Mouse (Mus musculus): ENCODE measurements around the gene Gm16181.
"Not testable (repeated sequence)": the region's sequence is repeated elsewhere in the genome, so short reads cannot be mapped to it uniquely, and the experiment has no call there.

Gene Gm16181

DNA sequence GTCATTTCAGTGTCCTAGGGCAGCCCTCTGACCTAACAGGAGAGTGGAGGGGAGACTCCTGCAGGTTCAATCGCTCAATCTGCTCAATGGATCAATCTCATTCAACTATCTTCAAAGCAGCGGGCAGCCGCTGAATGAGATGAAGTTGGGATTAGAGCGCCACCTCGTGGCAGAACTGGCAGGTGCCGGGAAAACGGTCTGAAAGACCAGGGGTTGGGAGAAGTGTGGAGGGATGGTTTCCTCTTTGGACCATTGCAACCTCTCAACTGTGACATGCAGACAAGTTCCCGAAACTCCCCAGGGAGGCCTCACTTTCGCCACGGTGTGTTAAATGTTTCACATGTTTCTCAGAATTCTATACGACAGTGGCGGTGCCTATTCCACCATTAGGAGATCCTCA is 11.4 kb downstream of the Gm16181 start:
- peak; percentile 81 for DNase-seq (ENCODE audit: low spot score)

DNA sequence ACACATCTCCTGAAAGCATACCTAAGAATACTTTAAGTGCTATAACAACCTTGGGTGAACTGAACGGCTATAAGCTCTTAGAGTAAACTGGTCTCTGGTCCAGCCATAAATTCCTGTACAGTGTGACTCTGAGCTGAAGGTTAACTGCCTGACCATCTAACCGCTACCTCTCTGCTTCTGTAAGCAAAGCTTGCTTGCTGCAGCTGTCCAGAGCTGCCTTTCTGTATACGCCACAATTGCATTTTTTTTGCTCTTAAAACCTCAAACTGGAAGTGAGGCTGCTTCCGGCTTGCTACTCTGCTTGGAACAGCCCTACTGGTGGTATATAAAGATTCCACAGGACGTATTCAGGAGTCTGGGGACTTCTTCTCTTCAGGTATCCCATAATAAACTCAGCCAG is 12.0 kb downstream of the Gm16181 start:
- peak; percentile 72 for DNase-seq (ENCODE audit: low spot score)

DNA sequence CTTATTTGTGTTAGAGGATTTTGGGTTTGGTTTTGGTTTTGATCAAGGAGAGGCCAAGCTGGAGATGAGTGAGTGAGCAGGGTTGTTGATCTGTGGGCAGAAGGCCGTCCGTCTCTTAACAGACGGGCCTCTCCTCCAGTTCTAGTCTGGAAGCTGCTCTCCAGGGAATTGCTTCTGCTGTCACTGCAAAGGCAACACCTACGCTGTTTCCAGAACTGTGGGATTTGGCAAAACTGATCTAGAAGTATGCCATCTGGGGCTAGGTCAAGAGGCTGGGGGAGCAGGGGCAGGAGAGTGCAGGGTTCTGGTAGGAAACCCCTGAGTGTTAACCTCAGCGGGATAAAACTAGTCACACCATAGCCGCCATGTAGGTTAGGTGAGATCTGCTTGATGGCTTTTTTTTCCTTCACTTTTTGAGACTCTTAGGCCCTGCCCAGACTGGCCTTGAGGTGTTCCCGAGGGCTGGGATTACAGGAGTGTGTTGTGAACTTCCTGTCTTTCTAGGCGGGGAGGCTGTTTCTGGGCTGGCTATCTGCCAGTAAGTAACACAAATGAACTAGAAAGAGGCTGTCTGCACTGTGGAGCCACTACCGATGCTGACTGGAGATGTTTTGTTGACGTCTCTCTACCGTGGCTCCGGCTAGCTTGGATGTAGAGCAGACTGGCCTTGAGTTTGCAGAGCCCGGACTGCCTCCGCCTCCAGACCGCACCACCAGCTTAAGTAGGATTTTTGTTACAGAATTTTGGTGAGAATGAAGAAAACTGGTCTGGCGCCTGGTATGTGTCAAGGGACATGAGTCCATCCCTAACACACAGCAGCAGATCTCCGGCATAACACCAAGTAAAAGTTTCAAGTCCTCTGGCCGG is 12.7 kb downstream of the Gm16181 start, which contains the start of gene Atp6v1g2:
TSS of gene Atp6v1g2 (plus strand) at position 547 of the 867 bp plus-strand sequence.
- no peak for DNase-seq (ENCODE audit: low spot score)

DNA sequence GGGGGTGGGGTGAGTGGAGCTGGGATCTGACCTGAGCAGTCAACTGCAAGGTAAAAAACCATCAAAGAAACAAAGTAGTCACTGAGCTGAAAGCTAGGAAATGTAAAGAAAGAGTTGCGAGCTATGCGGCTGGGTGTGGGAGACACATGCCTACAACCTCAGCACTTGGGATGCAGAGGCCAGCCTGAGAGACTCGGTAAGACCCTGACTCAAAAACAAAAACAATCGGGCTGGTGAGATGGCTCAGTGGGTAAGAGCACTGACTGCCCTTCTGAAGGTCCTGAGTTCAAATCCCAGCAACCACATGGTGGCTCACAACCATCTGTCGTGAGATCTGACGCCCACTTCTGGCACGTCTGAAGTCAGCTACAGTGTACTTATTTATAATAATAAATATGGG is 13.5 kb downstream of the Gm16181 start:
- not testable (repeated sequence) for DNase-seq (ENCODE audit: low spot score)

DNA sequence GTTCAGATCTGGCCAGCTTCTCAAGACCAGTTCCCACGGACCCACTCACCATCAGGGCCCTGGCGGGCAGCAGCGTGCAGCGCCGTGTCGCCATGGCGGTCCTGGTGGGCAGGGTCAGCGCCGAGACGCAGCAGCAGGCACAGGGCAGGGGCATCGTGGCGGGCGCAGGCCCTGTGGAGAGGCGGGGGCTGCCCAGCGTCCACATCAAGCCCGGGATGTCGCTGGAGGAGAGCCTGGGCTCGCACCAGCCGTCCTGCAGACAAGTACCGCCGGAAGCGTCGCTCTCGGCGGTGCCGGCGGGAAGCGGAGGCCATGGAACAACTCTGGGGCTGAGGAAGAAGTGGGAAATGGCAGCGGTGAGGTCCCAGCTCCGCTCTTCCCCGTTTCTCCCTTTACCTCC is 14.3 kb downstream of the Gm16181 start:
- no peak for DNase-seq (ENCODE audit: low spot score)

DNA sequence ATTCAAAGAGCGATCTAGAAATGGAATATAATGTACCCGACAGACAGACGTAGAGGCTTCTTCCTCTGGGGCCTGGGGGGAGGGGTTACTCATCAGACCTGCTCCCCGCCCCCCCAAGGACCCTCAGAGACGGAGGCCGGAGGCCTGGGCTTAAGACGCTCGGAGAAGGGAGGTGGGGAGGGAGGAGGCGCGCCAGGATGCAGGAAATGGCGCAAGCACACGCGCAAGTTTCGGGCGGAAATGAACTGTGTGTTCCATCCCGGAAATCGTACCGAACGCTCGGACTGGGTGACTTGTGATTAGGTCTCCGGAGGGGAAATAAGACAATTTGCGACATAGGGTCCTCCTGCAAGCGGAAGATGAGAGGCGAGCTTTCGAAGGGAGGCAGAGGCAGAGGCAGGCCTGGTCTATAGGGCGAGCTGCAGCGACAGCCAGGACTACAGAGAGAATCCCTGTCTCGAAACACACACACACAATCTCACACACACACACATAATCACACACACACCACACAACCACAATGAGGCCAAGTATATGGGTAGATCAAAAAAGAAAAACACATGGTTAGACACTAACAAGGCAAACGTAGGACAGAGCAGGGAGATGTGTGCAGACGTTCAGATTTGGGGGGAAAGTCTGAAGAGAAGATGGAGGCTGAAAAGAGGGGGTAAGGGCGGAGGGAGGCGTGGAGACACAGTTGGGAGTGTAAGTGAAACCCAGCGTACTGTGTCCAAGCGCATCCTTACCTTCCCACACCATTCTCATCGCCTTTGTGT is 15.2 kb downstream of the Gm16181 start, which contains the start of gene Nfkbil1:
TSS of gene Nfkbil1 (minus strand) at position 179 of the 776 bp plus-strand sequence.
- DNase-seq (ENCODE audit: low spot score), result peak; percentile 87

DNA sequence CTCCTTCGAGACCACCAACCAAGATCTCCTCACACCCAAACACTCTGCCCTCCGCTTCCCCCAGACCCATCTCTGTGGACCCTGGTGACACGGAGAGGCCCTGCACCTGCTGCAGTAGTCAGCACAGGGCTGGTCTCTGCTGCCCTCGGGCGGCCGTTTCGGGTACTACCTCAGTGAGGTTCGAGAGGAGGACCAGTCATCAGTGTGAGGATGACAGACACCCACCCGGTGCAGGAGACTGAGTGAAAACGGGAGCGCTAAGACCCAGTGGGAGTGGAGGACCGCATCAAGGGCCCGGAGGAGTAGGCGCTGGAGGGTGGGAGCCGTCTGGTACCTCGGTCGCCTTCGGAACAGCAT is 15.7 kb downstream of the Gm16181 start:
- DNase-seq (ENCODE audit: low spot score), result peak; percentile 95

DNA sequence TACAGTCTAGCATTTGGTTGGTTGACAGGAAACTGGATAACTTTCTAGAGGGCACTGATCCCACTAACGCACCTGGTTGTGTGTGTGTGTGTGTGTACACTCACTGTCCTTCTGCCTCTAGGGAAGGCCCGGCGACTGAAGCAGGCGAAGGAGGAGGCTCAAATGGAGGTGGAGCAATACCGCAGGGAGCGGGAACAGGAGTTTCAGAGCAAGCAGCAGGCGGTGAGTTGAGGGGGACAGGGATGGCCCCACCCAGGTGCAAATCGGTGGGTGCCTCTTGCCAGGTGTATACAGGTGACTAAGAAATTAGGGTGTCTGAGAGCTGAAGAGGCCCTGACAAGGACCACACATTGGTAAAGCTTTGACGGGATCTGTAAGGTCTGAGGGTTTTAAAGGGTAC is 16.4 kb downstream of the Gm16181 start:
- DNase-seq (ENCODE audit: low spot score), result no peak

DNA sequence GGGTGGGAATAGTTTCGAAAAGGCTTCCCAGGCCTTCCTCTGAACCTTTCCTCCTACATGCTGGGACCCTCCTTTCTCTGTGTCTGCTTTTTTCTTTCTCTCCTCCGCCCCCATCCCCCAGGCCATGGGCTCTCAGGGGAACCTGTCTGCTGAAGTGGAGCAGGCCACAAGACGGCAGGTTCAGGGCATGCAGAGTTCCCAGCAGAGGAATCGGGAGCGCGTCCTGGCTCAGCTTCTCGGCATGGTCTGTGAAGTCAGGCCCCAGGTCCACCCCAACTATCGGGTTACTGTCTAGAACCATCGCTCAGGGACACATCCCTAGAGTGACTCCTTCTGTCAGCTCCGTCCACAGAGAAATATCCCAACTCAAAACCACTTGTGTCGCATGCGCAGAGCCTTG is 16.9 kb downstream of the Gm16181 start:
- DNase-seq (ENCODE audit: low spot score), result no peak

DNA sequence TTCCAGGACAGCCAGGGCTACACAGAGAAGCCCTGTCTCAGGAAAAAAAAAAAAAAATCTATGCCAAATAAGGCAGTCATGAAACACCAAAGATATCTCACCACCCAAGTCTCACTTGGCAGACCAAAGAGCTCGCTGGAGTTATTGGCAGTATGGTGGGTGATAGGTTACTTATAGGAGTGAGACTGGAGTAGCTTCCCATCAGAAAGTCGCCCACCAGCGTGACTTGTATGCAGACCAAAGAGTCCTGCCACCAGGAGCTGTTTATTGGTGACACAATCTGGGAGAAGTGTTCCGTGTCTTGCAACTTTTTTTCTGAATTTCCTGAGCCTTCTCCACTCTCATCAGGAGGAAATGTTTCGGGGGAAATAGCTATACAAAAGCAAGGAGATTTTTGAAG is 19.1 kb downstream of the Gm16181 start:
- DNase-seq (ENCODE audit: low spot score), result no peak

DNA sequence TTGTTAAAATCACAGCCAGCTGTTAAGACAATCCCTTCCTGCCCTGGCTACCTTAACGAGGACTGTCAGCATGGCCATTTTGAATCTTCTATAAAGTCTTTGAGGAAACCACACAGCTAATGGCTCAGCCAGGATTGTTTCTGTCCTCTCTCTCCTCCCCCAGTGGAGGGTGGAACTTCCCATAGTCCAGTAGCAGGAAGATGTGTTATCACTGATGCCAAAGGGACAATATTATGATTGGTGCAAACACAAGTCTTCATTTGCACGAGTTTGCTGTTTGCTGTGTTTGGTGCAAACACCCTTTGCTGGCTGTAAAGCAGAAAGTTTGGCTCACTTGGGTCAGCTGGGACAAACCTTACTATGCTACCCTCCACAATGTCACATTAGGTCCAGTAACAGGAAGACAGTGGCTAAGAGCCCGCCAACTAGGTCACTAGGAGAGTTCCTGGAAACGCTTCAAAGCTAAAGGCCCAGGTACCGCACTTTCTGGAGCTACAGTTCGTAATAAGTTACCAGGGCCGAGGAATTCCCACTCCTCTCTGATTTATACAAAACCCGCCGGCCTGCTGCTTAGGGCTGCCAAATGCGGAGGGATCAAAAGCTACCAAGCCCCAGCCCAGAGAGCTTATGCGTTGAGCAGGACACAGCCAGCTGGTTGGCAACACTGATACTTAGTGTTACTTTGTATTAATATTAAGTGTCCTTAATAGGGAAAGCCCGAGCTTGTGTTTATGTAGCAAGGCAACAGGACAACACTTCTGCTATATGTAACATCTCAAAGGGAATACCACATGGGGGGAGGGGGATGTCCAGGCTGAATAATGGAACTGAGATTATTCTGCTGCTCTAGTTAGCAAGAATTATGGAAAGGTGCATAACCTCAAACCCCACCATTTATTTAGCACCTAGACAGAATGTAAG is 20.0 kb downstream of the Gm16181 start:
- no peak for DNase-seq (ENCODE audit: low spot score)

DNA sequence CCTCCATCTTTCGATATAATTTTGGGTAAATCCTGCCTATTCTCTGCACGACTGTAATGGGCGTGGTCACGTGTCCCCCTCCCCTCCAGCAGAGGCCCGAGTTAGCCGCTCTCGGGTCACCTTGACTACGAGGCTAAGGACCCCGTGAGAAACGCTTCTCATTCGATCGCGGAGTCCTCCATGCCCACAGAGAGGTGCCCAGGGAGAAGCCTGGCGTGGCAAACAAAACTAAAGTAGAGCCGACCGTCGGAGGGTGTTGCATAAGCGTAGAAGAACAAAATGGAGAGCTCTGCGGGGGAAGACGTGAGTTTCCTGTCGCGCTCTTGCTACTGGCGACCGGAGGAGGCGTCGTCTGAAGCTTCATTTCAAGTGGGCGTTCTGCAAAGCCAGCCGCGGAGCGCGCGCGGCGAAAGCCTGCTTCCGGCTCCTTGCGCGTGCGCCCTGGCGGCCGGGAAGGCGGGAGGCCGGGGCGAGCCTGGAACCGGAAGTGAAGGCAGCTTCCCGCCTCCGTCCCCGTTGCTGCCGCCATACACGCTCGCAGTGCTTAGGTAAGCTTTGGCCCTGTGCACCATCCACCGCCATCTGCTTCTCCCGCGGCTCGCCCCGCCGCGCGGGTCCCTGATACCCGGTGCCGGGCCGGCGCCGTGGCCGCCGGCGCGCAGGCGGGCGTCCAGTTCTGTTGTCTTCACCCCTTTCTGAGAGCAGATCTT is 20.8 kb downstream of the Gm16181 start, which contains the start of gene Ddx39b:
TSS of gene Ddx39b (plus strand) at position 442 of the 710 bp plus-strand sequence.
- DNase-seq (ENCODE audit: low spot score), result peak; percentile 98

DNA sequence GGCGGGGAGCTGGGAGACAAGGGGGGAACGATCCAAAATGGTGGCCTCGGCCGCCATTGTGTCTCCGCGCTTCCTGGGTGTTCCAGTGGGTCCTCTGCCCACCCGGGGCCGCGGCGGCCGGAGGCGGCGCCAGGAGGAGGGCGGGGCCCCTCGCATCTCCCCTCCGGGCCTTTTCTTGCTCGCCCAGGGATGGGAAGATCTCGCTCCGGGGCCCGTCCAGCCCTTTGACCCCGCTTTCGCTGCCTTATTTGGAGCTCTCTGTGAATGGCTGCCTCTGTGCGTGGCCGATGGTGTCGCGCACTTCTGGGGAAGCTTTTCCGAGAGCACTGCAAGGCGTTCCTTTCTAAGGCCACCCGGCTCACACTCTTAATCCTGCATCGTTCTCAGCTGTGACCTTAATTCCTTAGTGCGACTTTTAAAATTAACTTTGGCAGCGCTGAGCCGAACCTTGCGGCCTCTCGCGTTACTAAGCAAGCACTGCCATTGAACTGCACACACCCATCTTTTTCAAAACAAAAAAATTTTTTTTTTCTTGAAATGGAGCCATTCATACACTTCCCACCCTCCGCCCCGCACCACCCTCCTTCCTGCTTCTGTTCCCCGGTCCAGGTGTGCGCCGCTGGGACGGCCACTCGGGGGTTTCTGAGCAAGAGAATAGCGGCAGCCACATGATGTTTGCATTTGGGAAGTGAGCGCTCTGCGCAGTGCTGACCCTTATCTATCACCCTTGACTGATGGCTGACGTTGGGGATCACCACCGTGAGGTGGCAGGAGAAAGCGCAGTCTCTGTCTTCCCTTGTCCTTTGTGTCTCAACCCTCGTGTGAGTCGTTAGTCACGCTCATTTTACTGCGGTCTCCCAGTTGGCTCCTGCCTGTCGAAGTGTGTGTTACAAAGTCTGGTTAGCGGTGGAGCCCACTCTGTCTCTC is 21.6 kb downstream of the Gm16181 start:
- peak; percentile 70 for DNase-seq (ENCODE audit: low spot score)

DNA sequence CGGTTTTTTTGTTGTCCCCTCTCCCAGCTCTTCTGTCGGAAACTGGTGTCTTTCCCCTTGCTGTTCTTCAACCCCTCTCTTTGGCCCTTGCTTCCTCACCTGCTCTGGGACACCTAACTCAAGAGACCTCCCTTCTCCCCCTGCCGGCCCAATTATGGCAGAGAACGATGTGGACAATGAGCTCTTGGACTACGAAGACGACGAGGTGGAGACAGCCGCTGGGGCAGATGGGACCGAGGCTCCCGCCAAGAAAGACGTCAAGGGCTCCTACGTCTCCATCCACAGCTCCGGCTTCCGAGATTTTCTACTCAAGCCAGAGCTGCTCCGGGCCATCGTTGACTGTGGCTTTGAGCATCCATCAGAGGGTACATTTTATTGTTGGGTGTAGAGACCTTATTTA is 22.5 kb downstream of the Gm16181 start:
- no peak for DNase-seq (ENCODE audit: low spot score)

DNA sequence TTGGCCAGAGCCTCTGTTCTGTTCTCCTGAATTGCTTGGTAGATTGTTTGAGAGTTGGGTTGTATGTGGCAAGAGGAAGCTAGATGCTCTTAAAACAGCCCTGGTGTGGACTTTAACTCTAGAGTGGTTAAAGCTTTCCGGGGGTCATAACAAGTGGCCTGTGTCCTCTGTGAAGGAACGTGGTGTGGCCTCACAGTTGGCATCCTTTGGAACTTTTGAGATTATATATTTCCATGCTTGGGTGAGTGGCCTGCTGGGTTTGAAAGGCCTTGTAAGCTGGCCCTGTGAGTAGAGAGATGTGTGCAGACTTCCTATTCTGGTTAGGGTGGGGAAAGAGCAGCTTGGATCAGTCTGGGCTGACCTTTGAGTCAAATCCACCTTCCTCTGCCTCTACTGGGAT is 24.4 kb downstream of the Gm16181 start:
- DNase-seq (ENCODE audit: low spot score), result no peak

DNA sequence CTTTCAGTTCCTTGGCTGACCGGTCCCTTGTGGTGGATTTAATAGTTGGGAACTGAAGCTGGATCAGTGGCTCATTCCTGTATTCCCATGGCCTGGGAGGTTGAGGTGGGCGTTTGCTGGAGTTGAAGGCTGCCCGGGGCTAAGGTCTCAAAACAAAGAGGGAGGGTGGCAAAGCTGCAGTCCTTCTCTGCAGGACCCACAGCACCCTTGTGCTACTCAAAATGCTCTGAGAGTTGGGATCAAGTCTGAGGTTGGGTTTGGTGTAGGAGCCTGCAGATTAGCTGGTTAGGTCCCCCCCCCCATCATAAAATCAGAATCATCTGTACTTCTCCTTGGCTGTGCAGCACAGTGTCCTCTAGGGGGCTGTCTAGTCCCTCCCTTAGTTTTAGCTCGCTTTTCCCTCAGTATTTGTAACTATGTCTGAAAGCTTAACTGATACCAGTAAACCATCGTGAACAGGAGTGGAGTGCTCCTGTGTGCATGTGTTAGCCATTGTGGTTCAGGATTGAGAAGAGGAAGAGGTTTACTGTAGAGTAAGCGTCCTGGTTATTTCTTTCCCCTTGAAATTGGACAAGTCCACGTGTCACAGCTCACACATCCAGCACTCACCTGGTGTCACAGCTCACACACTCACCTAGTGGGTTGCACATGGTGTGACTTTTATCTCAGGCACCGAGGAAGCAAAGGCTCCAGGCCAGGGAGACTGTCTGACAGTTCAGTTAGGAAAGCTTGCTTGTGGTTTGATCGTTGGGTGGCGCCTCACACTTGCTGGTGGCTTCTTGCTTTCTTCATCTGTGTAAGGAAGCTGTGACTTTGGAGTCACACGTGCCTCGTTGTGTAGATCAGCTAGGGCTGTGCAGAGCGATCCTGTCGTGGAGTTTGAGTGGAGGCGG is 25.3 kb downstream of the Gm16181 start:
- DNase-seq (ENCODE audit: low spot score), result peak; percentile 61

DNA sequence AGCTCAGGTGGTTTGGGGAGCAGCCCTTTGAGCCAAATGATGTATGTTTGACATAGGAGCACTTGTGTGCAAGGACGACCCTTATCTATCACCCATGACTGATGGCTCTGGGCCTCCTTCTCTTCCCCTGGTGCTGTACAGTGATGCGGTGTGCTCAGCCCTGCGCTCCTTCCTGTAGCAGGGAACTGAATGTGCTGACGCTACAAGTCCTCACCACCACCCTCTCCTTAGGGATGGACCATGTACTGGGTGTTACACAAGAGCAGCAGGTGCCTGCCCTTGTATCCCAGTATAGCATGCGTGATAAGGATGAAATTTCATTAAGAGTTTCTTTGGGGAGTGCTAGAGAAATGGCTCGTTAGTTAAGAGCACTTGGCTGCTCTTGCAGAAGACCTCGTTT is 26.5 kb downstream of the Gm16181 start:
- DNase-seq (ENCODE audit: low spot score), result no peak

DNA sequence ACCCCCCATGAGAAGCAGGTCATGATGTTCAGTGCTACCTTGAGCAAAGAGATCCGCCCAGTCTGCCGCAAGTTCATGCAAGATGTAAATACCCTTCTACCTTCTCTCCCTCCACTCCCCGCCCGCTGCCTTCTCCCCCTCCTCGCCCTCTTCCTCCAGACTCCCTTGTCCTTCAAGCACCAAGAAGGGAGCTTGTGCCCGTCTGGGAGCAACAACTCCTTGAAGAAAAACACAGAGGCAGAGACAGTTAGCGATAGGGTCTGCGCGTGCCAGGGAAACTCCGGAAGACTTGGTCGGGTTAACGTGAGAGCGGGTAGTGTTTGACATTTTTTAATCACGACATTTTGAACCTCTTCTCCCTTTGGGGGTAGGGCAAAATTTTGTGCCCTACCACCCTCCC is 28.4 kb downstream of the Gm16181 start:
- DNase-seq (ENCODE audit: low spot score), result no peak

Data from T-cell, adult 2 months (primary cell).